Mouse (Mus musculus) myocyte (in vitro differentiated cells): Measurements from ENCODE around the gene Ier3. TPM values are rescaled to one million over a fixed set of nuclear protein-coding genes. Genes with fewer than 3 reads are reported as not detected.

Experiments
- H3K27me3 ChIP-seq: one replicate; pipeline ENCODE4 v1.6.1; 2011; ENCODE audit not compliant: control insufficient read depth, insufficient read depth, insufficient read length
- H3K36me3 ChIP-seq: one replicate; pipeline ENCODE4 v1.6.1; 2011; ENCODE audit not compliant: control insufficient read depth, insufficient read depth
- H3K4me2 ChIP-seq: one replicate; pipeline ENCODE4 v1.6.1; 2011; ENCODE audit warnings: low read depth, control low read depth
- H3K4me3 ChIP-seq: one replicate; pipeline ENCODE4 v1.5.1; 2011; ENCODE audit warnings: mild to moderate bottlenecking, control low read depth, moderate library complexity
- H3K79me2 ChIP-seq: one replicate; pipeline ENCODE4 v1.6.1; 2011; ENCODE audit not compliant: control insufficient read depth, insufficient read depth
- H3ac ChIP-seq: one replicate; pipeline ENCODE4 v1.6.1; 2011; ENCODE audit not compliant: control insufficient read depth, insufficient read length
- CEBPB ChIP-seq: IDR thresholded peaks from 2 replicates; pipeline ENCODE4 v1.6.1; 2011; ENCODE audit warnings: mild to moderate bottlenecking, moderate library complexity; ENCODE audit not compliant: poor library complexity, insufficient read depth, severe bottlenecking
- E2F4 ChIP-seq: IDR thresholded peaks from one replicate; pipeline ENCODE4 v1.6.1; 2011; ENCODE audit warnings: mild to moderate bottlenecking, control low read depth, moderate library complexity; ENCODE audit not compliant: insufficient read depth
- MAX ChIP-seq: IDR thresholded peaks from one replicate; pipeline ENCODE4 v1.6.1; 2011; ENCODE audit warnings: low read depth, mild to moderate bottlenecking, control low read depth
- MYOD1 ChIP-seq, 3 experiments: IDR thresholded peaks; one replicate each; pipeline ENCODE4 v1.6.1; 2011; ENCODE audit warnings: control low read depth in 2 of 3, low read depth in 2 of 3, mild to moderate bottlenecking in 2 of 3, moderate library complexity in 1 of 3; ENCODE audit not compliant: insufficient read length in 2 of 3, control insufficient read depth in 1 of 3
- MYOG ChIP-seq, 3 experiments: IDR thresholded peaks; one replicate each; pipeline ENCODE4 v1.6.1; 2011; ENCODE audit warnings: control low read depth in 2 of 3, low read depth in 2 of 3, mild to moderate bottlenecking in 2 of 3; ENCODE audit not compliant: insufficient read length in 2 of 3, control insufficient read depth in 1 of 3, insufficient read depth in 1 of 3
- POLR2A ChIP-seq: IDR thresholded peaks from one replicate; pipeline ENCODE4 v1.6.1; 2011; ENCODE audit warnings: low read depth, mild to moderate bottlenecking, control low read depth, moderate library complexity; ENCODE audit not compliant: insufficient read length
- POLR2AphosphoS2 ChIP-seq: IDR thresholded peaks from one replicate; pipeline ENCODE4 v1.6.1; 2011; ENCODE audit warnings: low read depth, control low read depth; ENCODE audit not compliant: insufficient read length
- REST ChIP-seq: IDR thresholded peaks from one replicate; pipeline ENCODE4 v1.6.1; 2011; ENCODE audit warnings: mild to moderate bottlenecking, control low read depth, moderate library complexity; ENCODE audit not compliant: insufficient read depth, insufficient read length
- SRF ChIP-seq: IDR thresholded peaks from one replicate; pipeline ENCODE4 v1.6.1; 2011; ENCODE audit warnings: low read depth; ENCODE audit not compliant: control insufficient read depth, insufficient read length
- TCF12 ChIP-seq: IDR thresholded peaks from one replicate; pipeline ENCODE4 v1.6.1; 2011; ENCODE audit warnings: mild to moderate bottlenecking, control low read depth; ENCODE audit not compliant: poor library complexity, insufficient read depth, severe bottlenecking
- TCF3 ChIP-seq: IDR thresholded peaks from one replicate; pipeline ENCODE4 v1.6.1; 2011; ENCODE audit warnings: low read depth, control low read depth; ENCODE audit not compliant: insufficient read length
- USF1 ChIP-seq: IDR thresholded peaks from one replicate; pipeline ENCODE4 v1.6.1; 2011; ENCODE audit warnings: low read depth, mild to moderate bottlenecking, control low read depth, moderate library complexity
- polyA plus RNA-seq: library from polyadenylated mRNA; unstranded; fragments of >200 nt; fragmentation: generic; extraction: Trizol; gene quantifications from one replicate; pipeline ENCODE4 v1.2.1, GENCODE M21; 2012; ENCODE audit warnings: missing spikeins

The Ier3 gene
- polyA plus RNA-seq, 1 experiment: 45.1 TPM

GRCm38 (mm10) chr17:35812736-35813135 lies 8.7 kb upstream of the Ier3 start:
- Histone ChIP-seq H3K79me2 (no peaks in the 10 kb centered on the region), H3ac (no peak overlapping the region)

GRCm38 (mm10) chr17:35813245-35813647 lies 8.2 kb upstream of the Ier3 start:
- H3ac ChIP-seq: no peak overlapping the region
- H3K4me2 ChIP-seq: peak overlapping the region; percentile 80
- no peaks in the 10 kb centered on the region for H3K36me3 ChIP-seq
- peak overlapping the region; percentile 1 for H3K4me3 ChIP-seq
- TF ChIP-seq USF1 (peak; percentile 90), CEBPB (peak; percentile 35; the same call in 1 of the 2 replicates), TCF3 (no peak), MYOD1 (IDR thresholded peaks at IDR 0.05; ENCODE audit: control insufficient read depth in 1 of 3, insufficient read length in 2 of 3, low read depth in 2 of 3) (peak in 1 of 3 experiments; percentile 16), POLR2AphosphoS2 (no peak), MYOG (IDR thresholded peaks at IDR 0.05; ENCODE audit: control insufficient read depth in 1 of 3, insufficient read depth in 1 of 3, insufficient read length in 2 of 3, low read depth in 2 of 3) (peak in 1 of 3 experiments; percentile 19), TCF12 (no peak), SRF (peak; percentile 78), E2F4 (no peak), MAX (no peak), POLR2A (no peak), REST (no peak)
- H3K79me2 ChIP-seq: no peaks in the 10 kb centered on the region
- H3K27me3 ChIP-seq: no peaks in the 10 kb centered on the region

More at GRCm38 (mm10) chr17:35812736-35813135, 8.7 kb upstream of the Ier3 start:
- H3K36me3 ChIP-seq: no peaks in the 10 kb centered on the region
- peak overlapping the region; percentile 1 for H3K4me3 ChIP-seq
- no peak for TF ChIP-seq USF1
- no peak for TF ChIP-seq POLR2AphosphoS2
- no peak for TF ChIP-seq E2F4
- no peak for TF ChIP-seq SRF
- no peak for TF ChIP-seq POLR2A
- TF ChIP-seq REST: no peak
- TF ChIP-seq MAX: no peak
- no peak for TF ChIP-seq TCF12
- no peak for TF ChIP-seq TCF3
- no peak for TF ChIP-seq CEBPB
- no peak for TF ChIP-seq MYOD1 (IDR thresholded peaks at IDR 0.05; ENCODE audit: control insufficient read depth in 1 of 3, insufficient read length in 2 of 3, low read depth in 2 of 3)
- TF ChIP-seq MYOG (IDR thresholded peaks at IDR 0.05; ENCODE audit: control insufficient read depth in 1 of 3, insufficient read depth in 1 of 3, insufficient read length in 2 of 3, low read depth in 2 of 3): no peak
- peak overlapping the region; percentile 78 for H3K4me2 ChIP-seq
- no peaks in the 10 kb centered on the region for H3K27me3 ChIP-seq

- Histone ChIP-seq H3K79me2 (no peaks in the 10 kb centered on the region), H3K4me2 (peak overlapping the region; percentile 80), H3K4me3 (peak overlapping the region; percentile 1)
These were observed 7.8 kb upstream of the Ier3 start for GRCm38 (mm10) chr17:35813653-35814052.

GRCm38 (mm10) chr17:35814678-35815077 lies 6.8 kb upstream of the Ier3 start:
- H3ac ChIP-seq: no peak overlapping the region
- H3K27me3 ChIP-seq: no peaks in the 10 kb centered on the region
- H3K79me2 ChIP-seq: no peaks in the 10 kb centered on the region
- no peaks in the 10 kb centered on the region for H3K36me3 ChIP-seq
- TF ChIP-seq REST: no peak
- TF ChIP-seq POLR2A: no peak
- no peak for TF ChIP-seq MAX
- no peak for TF ChIP-seq CEBPB
- TF ChIP-seq SRF: no peak
- no peak for TF ChIP-seq MYOG (IDR thresholded peaks at IDR 0.05; ENCODE audit: control insufficient read depth in 1 of 3, insufficient read depth in 1 of 3, insufficient read length in 2 of 3, low read depth in 2 of 3)
- TF ChIP-seq POLR2AphosphoS2: no peak
- TF ChIP-seq TCF12: no peak
- no peak overlapping the region for H3K4me3 ChIP-seq
- H3K4me2 ChIP-seq: no peak overlapping the region

More at GRCm38 (mm10) chr17:35813653-35814052, 7.8 kb upstream of the Ier3 start:
- no peaks in the 10 kb centered on the region for H3K27me3 ChIP-seq
- no peak overlapping the region for H3ac ChIP-seq
- no peak for TF ChIP-seq POLR2A
- no peak for TF ChIP-seq MAX
- TF ChIP-seq MYOD1 (IDR thresholded peaks at IDR 0.05; ENCODE audit: control insufficient read depth in 1 of 3, insufficient read length in 2 of 3, low read depth in 2 of 3): no peak
- no peak for TF ChIP-seq REST
- no peak for TF ChIP-seq MYOG (IDR thresholded peaks at IDR 0.05; ENCODE audit: control insufficient read depth in 1 of 3, insufficient read depth in 1 of 3, insufficient read length in 2 of 3, low read depth in 2 of 3)
- no peak for TF ChIP-seq TCF12
- no peak for TF ChIP-seq SRF
- no peak for TF ChIP-seq CEBPB
- TF ChIP-seq E2F4: no peak
- no peak for TF ChIP-seq POLR2AphosphoS2
- TF ChIP-seq USF1: no peak
- TF ChIP-seq TCF3: no peak
- H3K36me3 ChIP-seq: no peaks in the 10 kb centered on the region
